Mouse (Mus musculus) WW6 (cell line): ENCODE results near the gene Fndc8.
"Not testable (repeated sequence)": the region's sequence is repeated elsewhere in the genome, so short reads cannot be mapped to it uniquely, and the experiment has no call there.

Experiments
- DNase-seq: peaks from one replicate; pipeline ENCODE4 v3.0.0-alpha.2; 2013; ENCODE audit warnings: low read depth, low spot score

Gene Fndc8

DNA sequence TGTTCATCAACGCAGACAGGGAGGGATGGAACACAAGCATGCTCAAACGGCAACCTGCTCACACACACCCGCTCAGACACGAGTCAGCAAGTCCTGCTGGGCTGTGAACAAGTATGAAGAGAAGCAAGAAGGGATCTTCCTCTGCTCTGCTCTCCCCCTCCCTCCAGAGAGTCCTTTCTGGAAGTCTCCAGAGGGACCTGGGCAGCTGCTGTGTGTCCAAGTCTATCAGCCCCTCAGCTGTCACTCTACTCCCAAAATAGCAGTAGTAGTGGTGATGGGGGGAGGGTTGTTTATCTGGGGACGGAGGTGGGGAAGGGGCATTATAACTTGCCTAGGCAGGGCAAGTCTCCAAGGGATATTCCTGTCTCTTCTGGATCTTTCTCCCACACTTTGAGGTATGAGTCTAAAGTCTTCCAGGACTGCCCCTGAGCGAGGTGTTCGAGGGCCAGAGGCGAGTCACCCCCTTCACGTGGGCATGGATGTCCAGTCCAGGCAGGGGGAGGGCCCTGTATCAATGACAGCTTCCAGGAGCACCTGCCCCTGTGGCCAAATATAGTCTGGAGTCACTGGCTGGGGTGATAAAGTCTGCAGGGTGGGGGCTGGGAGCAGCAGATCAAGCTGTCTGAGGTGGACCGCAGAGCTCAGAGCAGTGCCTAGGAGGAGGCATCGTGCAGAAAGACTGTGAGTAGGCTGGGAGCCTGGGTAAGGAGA lies 18.9 kb downstream of the Fndc8 start:
- no peak for DNase-seq

DNA sequence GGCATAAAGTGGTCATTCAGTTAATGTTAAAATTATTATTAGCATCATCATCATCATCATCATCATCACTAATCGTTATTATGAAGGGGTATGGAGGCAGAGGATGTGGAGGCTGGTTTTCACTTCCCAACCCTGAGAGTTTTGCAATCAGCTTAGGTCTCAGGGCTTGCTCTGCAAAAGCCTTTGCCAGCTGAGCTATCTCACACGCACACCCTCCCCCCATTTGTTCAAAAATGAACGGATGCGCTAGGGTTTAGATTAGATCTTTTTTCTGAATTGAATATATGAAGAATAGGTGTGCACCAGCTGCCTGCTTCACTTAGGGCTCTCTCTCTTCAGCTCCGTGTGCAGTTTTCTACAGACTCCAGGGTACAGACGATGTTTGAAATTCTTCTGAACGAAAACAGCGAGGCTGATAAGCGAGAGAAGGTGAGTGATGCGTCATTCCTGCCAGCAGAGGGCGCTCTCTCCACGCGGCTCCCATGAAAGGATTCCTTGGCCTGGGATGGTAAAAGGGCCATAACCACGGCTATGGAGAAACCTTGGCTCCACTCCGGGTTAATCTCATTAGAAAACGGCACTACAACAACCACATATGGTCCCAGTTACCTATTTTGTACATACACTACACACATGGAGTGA lies 22.9 kb downstream of the Fndc8 start:
- DNase-seq: peak; percentile 59

DNA sequence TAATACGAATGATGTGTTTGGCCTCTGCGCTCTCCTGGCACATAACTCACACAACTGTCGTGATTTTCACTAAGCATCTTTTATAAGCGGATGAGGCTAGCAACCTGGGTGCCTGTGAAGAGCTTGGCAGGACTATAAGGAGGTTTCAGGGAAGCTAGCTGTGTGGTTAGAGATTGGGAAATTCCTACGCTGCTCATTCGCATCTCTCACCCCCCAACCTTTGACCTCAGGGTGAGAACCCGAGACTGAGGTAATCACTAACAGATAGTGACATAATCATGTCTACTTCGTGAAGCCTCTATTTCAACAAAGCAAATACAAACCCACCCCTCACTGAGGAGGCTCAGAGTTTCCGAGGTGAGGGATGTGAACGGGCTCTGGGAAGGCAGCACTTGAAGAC lies 28.8 kb downstream of the Fndc8 start:
- DNase-seq: no peak

DNA sequence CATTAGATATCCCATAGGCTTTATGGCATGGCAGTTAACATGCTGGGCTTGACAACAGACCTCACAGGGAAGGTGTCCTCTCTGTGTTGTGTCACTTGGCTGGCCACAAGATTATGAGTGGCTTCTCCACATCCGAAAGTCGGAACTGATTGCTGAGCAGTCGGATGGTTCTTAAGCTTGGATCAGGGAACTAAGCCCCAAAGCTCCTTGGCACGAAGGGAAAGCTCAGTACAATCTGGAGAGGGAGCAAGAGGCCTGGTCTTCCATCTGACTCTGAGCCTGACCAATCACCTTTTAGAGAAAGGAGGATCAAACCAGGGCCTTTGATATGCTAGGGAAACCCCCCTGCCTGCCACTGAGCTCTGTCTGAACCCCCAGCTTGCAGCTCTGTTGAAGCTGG lies 29.8 kb downstream of the Fndc8 start:
- no peak for DNase-seq

DNA sequence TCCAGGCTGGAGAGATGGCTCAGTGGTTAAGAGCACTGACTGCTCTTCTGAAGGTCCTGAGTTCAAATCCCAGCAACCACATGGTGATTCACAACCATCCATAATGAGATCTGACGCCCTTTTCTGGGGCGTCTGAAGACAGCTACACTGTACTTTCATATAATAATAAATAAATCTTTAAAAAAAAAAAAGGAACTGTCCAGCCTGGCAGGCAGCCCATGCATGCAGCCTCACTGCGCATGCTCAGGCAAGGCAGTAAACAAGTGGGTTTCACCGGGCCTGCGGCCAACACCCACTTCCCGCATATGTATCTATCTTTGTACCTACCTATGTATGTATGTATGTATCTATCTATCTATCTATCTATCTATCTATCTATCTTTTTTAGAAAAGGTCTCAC lies 32.0 kb downstream of the Fndc8 start:
- DNase-seq: not testable (repeated sequence)

DNA sequence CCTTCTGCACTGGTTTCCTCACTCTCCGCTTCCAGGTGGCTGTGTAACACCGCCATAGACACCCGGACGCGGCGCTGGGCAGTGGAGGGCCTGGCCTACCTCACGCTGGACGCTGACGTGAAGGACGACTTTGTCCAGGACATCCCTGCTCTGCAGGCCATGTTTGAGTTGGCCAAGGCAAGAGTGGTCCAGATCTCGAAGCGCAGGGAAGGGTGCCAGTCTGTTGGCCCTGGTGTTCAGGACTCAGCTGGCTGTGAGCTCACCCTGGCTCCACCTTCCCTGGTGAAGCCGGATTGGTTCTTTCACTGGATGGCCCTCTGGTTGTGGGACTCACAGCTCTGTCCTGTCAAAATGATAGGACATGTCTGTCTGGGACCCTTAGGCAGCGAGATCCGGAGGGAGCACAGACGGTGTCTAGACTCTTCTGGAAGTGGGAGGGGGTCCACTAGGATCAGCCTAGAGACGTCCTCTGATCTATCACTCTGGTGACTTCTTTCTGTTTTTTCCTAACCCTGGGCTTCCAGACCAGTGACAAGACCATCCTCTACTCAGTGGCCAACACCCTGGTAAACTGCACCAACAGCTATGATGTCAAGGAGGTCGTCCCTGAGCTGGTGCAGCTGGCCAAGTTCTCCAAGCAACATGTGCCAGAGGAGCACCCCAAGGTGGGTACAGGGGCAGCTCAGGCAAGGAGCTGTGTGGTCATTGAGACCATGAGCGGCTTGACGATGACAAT lies 37.1 kb downstream of the Fndc8 start:
- no peak for DNase-seq

DNA sequence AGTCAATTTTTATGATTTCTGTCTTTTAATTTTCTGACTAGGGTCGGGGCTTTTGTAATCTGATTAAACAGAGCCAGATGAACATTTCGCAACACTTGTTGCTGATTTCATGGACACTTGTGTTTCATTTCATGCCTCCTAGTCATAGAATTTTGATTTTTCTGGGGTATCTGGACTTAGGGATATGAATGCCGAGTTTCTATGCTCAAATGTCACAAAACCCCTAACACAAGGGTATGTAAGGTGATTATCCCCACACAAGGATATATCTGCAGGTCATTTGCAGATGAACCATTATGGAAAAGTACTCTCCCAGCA lies 37.7 kb downstream of the Fndc8 start:
- DNase-seq: no peak

DNA sequence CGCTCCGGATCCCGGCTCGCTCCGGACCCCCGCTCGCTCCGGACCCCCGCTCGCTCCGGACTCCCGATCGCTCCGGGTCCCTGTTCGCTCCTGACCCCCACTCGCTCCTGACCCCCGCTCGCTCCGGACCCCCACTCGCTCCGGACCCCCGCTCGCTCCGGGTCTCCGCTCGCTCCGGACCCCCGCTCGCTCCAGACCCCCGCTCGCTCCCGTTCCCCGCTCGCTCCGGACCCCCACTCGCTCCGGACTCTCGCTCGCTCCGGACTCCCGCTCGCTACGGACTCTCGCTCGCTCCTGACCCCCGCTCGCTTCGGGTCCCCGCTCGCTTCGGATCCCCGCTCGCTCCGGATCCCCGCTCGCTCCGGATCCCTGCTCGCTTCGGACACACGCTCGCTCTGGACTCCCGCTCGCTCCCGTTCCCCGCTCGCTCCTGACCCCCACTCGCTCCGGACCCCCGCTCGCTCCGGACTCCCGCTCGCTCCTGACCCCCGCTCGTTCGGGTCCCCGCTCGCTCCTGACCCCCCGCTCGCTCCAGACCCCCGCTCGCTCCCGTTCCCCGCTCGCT lies 38.5 kb downstream of the Fndc8 start:
- not testable (repeated sequence) for DNase-seq

DNA sequence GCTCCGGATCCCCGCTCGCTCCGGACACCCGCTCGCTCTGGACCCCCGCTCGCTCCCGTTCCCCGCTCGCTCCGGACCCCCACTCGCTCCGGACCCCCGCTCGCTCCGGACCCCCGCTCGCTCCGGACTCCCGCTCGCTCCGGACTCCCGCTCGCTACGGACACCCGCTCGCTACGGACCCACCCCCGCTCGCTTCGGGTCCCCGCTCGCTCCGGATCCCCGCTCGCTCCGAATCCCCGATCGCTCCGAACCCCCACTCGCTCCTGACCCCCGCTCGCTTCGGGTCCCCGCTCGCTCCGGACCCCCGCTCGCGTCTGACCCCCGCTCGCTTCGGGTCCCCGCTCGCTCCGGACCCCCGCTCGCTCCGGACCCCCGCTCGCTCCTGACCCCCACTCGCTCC lies 39.2 kb downstream of the Fndc8 start:
- not testable (repeated sequence) for DNase-seq

DNA sequence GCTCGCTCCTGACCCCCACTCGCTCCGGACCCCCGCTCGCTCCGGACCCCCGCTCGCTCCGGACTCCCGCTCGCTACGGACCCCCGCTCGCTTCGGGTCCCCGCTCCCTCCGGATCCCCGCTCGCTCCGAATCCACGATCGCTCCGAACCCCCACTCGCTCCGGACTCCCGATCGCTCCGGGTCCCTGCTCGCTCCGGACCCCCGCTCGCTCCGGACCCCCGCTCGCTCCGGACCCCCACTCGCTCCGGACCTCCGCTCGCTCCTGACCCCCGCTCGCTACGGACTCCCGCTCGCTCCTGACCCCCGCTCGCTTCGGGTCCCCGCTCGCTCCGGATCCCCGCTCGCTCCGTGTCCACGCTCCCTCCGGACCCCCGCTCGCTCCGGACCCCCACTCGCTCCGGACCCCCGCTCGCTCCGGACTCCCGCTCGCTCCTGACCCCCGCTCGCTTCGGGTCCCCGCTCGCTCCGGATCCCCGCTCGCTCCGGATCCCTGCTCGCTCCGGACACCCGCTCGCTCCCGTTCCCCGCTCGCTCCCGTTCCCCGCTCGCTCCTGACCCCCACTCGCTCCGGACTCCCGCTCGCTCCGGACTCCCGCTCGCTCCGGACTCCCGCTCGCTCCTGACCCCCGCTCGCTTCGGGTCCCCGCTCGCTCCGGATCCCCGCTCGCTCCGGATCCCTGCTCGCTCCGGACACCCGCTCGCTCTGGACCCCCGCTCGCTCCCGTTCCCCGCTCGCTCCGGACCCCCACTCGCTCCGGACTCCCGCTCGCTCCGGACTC lies 39.9 kb downstream of the Fndc8 start:
- DNase-seq: not testable (repeated sequence)

DNA sequence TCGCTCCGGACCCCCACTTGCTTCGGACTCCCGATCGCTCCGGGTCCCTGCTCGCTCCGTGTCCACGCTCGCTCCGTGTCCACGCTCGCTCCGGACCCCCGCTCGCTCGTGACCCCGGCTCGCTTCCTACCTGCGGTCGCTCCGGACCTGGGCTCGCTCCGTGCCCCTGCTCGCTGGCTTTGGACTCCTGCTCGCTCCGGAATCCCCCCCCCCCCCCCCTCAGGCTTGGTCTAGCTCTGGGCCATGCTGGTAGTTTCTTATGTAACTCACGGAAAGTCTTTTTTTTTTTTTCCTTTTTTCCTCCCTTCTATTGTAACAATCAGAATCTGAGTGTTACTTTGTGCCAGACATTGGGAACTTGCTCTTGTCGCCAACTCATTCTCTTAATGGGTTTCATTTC lies 41.3 kb downstream of the Fndc8 start:
- no peak for DNase-seq

DNA sequence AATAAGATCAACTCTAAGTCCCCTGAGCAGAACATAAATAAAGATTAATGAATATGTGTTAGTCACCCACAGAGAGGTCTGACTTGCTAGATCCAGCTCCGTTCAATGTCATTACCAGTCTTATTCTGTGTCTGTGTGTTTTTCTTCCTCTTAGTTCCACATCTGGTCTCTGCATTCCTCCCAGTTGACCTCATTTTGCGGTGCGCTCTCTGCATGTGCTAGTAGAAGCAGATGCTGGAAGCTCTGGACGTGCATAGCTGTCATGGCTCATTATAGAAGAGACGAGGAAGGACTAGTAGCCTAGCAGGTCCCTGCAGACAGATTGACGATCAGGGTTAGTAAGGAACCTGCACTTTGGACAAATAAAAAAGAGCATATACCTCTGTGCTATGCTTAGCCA lies 51.4 kb downstream of the Fndc8 start:
- DNase-seq: no peak

DNA sequence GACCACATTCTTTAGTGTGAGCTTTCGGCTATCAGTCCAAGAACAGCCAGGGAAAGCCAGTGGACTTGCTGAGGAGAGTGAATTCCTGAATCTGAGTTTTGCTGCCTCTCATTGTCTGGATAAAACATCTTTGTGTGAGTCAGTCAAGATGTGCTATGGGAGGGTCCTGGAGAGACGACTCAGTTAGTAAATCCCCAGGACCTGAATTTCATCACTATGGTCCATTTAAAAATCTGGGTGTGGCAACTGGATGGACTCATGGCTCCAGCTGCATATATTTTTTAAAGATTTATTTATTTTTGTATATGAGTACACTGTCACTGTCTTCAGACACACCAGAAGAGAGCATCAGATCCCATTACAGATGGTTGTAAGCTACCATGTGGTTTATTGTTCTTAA lies 53.7 kb downstream of the Fndc8 start:
- no peak for DNase-seq

DNA sequence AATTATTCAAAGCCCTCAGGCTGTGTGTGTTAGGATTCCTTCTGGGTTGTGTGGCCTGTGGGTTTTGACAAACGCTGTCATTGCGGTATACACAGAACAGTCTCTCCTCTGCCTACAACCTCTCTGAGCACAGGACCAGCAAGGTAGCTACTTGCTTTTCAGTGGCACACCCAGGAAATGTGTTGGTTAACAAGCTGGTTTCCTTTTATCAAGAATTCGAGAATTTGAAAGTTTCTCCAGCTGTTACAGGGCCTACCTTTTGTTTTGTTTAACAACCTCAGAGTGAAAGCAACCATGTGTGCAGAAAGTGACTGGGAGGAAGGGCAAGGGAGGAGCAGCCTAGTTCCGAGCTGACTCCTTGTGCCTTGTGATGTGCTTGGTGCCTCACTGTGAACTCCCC lies 55.5 kb downstream of the Fndc8 start:
- DNase-seq: no peak

DNA sequence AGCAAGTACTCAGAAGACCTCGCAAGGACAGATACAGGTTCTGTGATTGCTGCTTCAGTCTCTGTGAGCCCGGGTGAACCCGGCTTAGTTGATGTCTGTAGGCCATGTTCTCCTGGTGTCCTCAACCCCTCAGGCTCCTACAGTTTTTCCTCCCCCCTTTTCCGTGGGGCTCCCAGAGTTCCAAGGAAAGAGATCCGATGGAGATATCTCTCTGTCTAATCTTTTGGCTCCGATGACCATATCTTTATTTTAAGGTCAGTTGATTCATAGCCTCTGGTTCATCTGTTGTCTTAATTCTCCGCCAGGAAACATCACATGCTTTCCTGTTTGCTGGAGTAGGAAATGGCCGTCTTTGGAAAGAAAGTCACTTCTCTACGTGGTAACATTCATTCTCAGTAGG lies 57.1 kb downstream of the Fndc8 start:
- DNase-seq: no peak
